Mouse (Mus musculus) megakaryocyte, embryonic 14.5 days (primary cell): ENCODE results near the gene Cpe. TPM values are rescaled to one million over a fixed set of nuclear protein-coding genes. Genes with fewer than 3 reads are reported as not detected.
A peak's percentile ranks its signal among the peaks of the same experiment; 100 is the strongest.

Experiments
- H3K27me3 ChIP-seq: replicated peaks from 2 replicates; pipeline ENCODE3; 2012; ENCODE audit warnings: inconsistent platforms
- H3K36me3 ChIP-seq: replicated peaks from 2 replicates; pipeline ENCODE3; 2012; ENCODE audit warnings: low read length, inconsistent platforms, mixed read lengths
- H3K4me1 ChIP-seq: 2 replicates; pipeline ENCODE4 v1.6.1; 2012; ENCODE audit warnings: inconsistent platforms
- H3K4me3 ChIP-seq: replicated peaks from 2 replicates; pipeline ENCODE3; 2012; ENCODE audit warnings: moderate library complexity, mild to moderate bottlenecking, inconsistent platforms
- H3K9me3 ChIP-seq: 2 replicates; pipeline ENCODE4 v1.6.1; 2012; ENCODE audit warnings: inconsistent platforms
- FLI1 ChIP-seq: IDR thresholded peaks from 2 replicates; pipeline ENCODE4 v1.6.1; 2012; ENCODE audit warnings: low read length, inconsistent platforms, mixed read lengths
- GATA1 ChIP-seq: IDR thresholded peaks from 3 replicates; pipeline ENCODE4 v1.6.1; 2012; ENCODE audit warnings: mixed read lengths, low read length, inconsistent platforms, borderline replicate concordance
- polyA plus RNA-seq: library from polyadenylated mRNA; stranded (reverse); fragments of >175 nt; gene quantifications from 2 replicates; pipeline ENCODE4 v1.2.3, GENCODE M21; 2012; ENCODE audit warnings: low replicate concordance; ENCODE audit not compliant: insufficient read depth

Cpe gene
- not detected in 2 replicates for polyA plus RNA-seq

DNA sequence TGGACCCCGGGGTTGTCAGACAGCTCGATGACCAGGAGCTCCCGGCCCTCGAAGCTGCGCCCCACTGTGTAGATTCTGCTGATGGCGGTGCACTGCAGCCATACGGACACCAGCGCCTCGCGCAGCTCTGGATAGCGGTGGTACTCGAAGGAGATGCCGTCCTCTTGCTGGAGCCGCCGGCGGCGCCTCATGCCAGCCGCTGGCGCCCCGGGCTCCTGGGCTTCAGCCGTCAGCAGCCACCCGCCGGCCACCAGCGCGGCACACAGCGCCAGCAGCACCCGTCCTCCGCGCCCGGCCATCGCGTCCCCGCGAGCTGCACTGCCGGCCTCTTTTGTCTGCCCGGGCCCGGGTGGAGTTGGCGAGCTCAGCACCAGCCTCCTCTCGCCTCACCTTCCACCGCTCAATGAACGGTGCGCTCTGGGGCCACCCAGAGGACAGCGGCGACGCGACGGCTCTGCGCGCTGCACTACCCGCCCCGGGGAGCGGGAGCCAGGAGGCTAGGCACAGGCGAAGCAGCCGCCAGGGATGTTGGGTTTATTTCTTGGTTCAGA, at the start of gene Cpe:
TSS of gene Cpe (minus strand) at position 404 of the 551 bp plus-strand sequence.
- H3K36me3 ChIP-seq, result no peaks in the 10 kb centered on the region
- no peak for TF ChIP-seq FLI1
- TF ChIP-seq GATA1, result no peak
- H3K4me1 ChIP-seq, result peaks cover 14% of the 10 kb centered on the region
- H3K27me3 ChIP-seq, result peaks cover 37% of the 10 kb centered on the region
- H3K4me3 ChIP-seq, result peak within 1 kb of the TSS; percentile 90
- no peaks in the 10 kb centered on the region for H3K9me3 ChIP-seq

DNA sequence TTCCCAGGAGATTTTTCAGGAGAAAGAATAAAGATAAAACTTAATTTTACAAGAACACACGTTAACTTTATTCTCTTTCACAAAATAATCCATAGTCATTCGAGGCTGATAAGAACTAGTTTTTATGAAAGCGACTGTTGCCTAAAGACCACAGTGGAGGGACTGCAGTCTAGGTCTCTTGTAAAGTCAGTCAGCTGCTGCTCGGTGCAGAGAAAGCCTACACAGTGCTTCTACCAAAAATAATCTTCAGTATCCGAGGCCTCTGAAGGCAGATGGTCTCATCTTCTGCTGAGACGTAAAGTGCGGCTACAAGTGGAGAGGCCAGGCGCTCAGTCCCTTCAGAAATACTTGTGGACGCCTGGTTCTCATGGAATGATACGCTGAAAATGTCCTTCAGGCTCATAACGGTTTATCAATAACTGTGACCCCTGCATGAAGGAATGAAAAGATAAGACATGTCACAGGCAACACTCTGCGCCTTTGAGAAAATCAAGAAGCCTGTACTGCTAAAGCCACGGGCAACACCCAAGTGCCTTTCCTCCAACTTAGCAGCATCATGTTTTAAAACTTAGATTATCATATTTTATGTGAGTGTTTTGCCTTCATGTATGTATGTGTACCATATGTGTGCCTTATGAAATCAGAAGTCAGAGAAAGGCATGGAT, 47.8 kb upstream of the Cpe start:
- H3K4me1 ChIP-seq, result peaks cover 46% of the 10 kb centered on the region
- no peaks in the 10 kb centered on the region for H3K9me3 ChIP-seq
- no peak overlapping the region for H3K4me3 ChIP-seq
- no peaks in the 10 kb centered on the region for H3K27me3 ChIP-seq
- TF ChIP-seq FLI1 (no peak), GATA1 (no peak)
- peaks cover 15% of the 10 kb centered on the region for H3K36me3 ChIP-seq

DNA sequence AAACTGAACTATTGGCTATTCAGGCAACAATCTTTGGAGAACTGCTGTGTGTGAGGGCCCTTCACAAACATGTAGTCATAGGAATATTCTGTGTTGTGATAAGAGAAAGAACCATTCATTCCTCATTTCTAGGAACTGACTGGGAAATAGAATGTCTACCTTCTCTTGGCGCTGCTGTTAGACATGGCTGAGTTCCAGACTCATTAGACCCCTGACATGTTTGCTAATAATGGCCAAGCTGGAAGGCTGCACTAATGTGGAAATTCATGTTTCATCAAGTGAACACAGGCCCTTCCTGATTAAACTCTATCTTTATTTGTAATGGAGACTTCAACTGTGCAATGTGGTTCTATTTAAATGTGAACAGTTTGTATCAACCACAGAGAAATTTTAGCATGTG, 46.1 kb upstream of the Cpe start:
- H3K4me3 ChIP-seq, result no peak overlapping the region
- TF ChIP-seq FLI1, result no peak
- no peak for TF ChIP-seq GATA1
- peaks cover 12% of the 10 kb centered on the region for H3K36me3 ChIP-seq
- H3K27me3 ChIP-seq, result no peaks in the 10 kb centered on the region
- H3K9me3 ChIP-seq, result no peaks in the 10 kb centered on the region
- peaks cover 60% of the 10 kb centered on the region for H3K4me1 ChIP-seq

DNA sequence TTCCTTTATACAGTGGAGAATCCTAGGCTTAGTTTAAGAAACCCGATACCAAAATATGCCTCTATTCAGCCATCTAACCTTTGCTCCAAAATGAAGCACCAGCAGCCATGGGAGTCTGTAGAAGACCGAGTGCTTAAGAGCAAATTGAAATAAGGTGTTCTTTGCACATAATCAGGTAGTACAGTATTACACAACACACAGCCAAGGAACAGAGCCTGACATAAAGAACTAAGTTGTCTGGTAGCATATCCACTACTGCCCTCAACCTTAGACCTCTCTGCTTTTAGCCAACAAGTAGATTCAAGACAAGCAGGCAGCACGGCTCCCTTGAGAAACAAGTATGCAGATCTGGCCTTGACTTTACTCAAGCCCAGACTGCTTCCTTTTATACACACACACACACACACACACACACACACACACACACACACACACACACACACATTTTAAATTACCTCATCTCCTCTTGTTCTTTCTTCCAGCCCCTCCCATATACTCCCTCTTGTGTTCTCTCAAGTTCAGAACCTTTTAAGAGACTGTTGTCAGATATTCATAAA, 44.0 kb upstream of the Cpe start:
- Histone ChIP-seq H3K27me3 (no peaks in the 10 kb centered on the region), H3K9me3 (no peaks in the 10 kb centered on the region), H3K36me3 (peaks cover 3% of the 10 kb centered on the region), H3K4me3 (no peak overlapping the region), H3K4me1 (peaks cover 67% of the 10 kb centered on the region)
- TF ChIP-seq GATA1 (no peak), FLI1 (no peak)

DNA sequence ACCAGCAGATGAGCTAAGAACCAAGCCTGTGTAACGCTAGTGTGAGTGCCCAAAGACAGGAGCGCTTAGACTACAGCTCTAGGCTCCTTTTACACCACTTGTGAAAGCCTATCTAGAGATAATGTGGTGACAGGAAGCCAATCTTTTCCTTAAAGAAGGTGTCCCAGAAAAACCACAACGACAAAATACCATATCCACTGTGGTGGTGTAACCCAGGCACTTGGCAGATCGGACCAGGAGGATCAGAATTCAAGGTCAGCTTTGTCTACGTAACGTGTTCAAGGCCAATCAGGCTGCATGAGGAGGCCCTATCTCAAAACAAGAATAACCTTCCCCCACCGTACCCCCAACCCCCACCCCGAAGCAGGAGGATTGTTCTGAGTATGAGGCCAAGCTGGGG, 42.3 kb upstream of the Cpe start:
- Histone ChIP-seq H3K9me3 (no peaks in the 10 kb centered on the region), H3K4me1 (peaks cover 68% of the 10 kb centered on the region), H3K4me3 (no peak overlapping the region), H3K36me3 (peaks cover 11% of the 10 kb centered on the region), H3K27me3 (no peaks in the 10 kb centered on the region)
- TF ChIP-seq GATA1, result no peak
- no peak for TF ChIP-seq FLI1

DNA sequence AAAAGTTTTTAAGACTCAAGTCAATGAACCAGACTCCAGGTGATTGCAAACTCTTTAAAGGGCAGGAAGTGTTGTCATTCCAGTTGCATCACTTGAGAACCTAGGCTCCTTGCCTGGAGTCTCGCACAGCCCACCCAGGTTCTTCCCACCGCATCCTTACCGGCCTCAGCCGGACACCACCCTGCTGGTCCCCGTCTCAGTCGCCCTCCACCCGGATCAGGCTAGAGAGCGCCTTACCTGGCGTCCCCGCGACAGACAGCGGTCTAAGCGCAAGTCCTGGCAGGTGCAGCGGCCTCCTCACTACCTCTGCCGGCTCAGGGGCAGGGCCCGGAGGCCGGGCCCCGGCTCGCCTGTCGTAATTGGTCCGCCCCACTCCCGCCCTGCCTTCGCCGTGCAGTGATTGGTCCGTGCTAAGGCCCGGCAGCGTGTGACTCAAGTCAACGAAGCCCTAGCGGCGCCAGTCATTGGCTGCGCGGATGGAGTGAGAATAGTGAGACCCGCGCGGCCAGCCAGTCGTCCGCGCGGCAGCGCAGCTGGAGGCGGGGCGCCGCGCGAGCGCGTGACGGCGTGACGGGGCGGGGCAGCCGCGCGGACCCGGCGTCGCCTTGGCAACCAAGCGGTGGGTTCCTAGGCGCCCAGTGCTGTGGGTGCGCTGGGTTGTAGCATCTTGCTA, 40.6 kb upstream of the Cpe start, which contains the start of gene Msmo1:
TSS of gene Msmo1 (minus strand) at position 522 of the 673 bp plus-strand sequence.
- Histone ChIP-seq H3K27me3 (no peaks in the 10 kb centered on the region), H3K9me3 (no peaks in the 10 kb centered on the region)
- TF ChIP-seq GATA1 (no peak), FLI1 (no peak; the same call in 1 of the 2 replicates)

DNA sequence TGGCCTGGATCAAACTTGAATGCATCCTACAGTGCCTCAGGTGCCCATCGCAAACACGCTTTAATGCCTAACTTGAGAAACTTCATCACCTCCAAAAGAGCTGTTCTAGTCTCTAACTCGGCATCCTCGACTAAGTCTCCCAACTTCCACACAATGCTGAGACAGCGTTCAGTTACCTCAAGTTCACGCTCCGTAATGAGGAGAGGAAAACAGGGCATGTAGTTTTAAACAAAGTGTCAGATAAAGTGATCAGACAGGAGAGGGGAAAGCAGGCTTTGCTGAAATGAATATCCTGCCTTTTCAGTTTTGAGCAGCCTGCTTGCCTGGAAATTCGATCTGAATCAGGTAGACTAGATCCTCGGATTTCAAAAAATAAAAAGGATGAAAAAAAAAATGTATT, 39.7 kb upstream of the Cpe start:
- no peak for TF ChIP-seq FLI1
- no peak for TF ChIP-seq GATA1
- Histone ChIP-seq H3K27me3 (no peaks in the 10 kb centered on the region), H3K9me3 (no peaks in the 10 kb centered on the region), H3K4me3 (peak overlapping the region; percentile 100), H3K4me1 (peaks cover 75% of the 10 kb centered on the region), H3K36me3 (peaks cover 37% of the 10 kb centered on the region)

More for the DNA sequence above, 40.6 kb upstream of the Cpe start, which contains the start of gene Msmo1:
- peaks cover 75% of the 10 kb centered on the region for H3K4me1 ChIP-seq
- H3K4me3 ChIP-seq, result peak within 1 kb of the TSS; percentile 100
- peaks cover 28% of the 10 kb centered on the region for H3K36me3 ChIP-seq

DNA sequence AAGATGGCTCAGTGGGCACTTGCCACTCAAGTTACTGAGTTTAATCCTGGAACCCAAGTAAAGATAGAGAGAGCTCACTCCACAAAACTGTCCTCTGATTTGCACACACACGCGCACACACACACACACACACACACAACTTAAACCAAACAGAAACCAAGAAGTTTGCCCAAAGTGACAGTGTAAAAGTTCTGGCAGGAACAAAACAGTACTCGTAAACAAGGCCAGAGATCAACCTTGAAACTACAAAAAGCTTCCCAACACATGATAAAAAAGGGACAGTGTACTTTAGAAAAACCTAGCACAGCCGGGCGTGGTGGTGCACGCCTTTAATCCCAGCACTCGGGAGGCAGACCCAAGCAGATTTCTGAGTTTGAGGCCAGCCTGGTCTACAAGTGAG, 35.3 kb upstream of the Cpe start:
- Histone ChIP-seq H3K27me3 (no peaks in the 10 kb centered on the region), H3K4me1 (peaks cover 72% of the 10 kb centered on the region), H3K36me3 (peaks cover 80% of the 10 kb centered on the region), H3K4me3 (no peak overlapping the region), H3K9me3 (no peaks in the 10 kb centered on the region)
- TF ChIP-seq GATA1 (no peak), FLI1 (no peak)

DNA sequence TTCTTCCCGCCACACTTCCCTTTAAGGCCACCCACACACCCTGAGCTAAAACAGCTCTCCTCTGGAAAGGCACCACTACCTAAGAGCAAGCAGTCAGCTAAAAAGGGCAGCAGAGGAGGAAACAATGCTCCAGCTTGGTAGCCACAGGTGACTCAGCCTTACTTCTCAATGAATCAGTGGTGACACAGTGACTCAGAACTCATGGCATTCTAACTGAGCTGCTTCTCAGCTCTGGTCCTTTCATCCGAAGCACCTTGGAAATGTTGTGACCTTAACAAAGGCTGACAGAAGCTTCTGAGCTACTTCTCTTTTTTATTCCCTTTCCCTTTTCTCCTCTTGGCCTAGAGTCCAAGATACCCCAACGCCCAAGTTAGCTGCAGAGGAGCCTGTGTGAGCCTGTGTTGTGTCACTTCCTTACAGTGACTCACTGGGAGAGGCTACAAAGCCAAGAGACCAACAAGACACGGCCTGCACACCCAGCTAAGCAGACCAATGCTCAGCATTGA, 33.4 kb upstream of the Cpe start:
- TF ChIP-seq FLI1, result no peak
- no peak for TF ChIP-seq GATA1
- Histone ChIP-seq H3K4me1 (peaks cover 63% of the 10 kb centered on the region), H3K4me3 (peak overlapping the region; percentile 73), H3K27me3 (no peaks in the 10 kb centered on the region), H3K9me3 (no peaks in the 10 kb centered on the region), H3K36me3 (peaks cover 98% of the 10 kb centered on the region)
